Mouse (Mus musculus) kidney, adult 2 months (tissue): ENCODE measurements around the gene Mrpl51. TPM values are rescaled to one million over a fixed set of nuclear protein-coding genes. Genes with fewer than 3 reads are reported as not detected.

Experiments
- DNase-seq: peaks from one replicate; pipeline ENCODE4 v3.0.0; 2021
- H3K27ac ChIP-seq: fragments of 200-500 bp; 2 replicates; pipeline ENCODE4 v1.5.1; 2012; ENCODE audit warnings: low read depth, low read length, control low read depth, inconsistent platforms; ENCODE audit not compliant: insufficient read depth
- H3K27me3 ChIP-seq: fragments of 200-500 bp; replicated peaks from 2 replicates; pipeline ENCODE4 v1.6.1; 2012; ENCODE audit warnings: mild to moderate bottlenecking, moderate library complexity, low read length, inconsistent platforms; ENCODE audit not compliant: control insufficient read depth, insufficient read depth
- H3K36me3 ChIP-seq: fragments of 200-500 bp; 2 replicates; pipeline ENCODE4 v1.6.1; 2012; ENCODE audit warnings: mild to moderate bottlenecking, moderate library complexity, low read length, inconsistent platforms; ENCODE audit not compliant: control insufficient read depth, insufficient read depth
- H3K4me1 ChIP-seq: fragments of 200-500 bp; 2 replicates; pipeline ENCODE4 v1.6.1; 2011; ENCODE audit warnings: low read length; ENCODE audit not compliant: control insufficient read depth, insufficient read depth
- H3K4me3 ChIP-seq: fragments of 200-500 bp; 2 replicates; pipeline ENCODE4 v1.5.1; 2011; ENCODE audit warnings: mild to moderate bottlenecking, low read depth, low read length, control low read depth; ENCODE audit not compliant: insufficient read depth
- CTCF ChIP-seq: fragments of 200-500 bp; conservative IDR thresholded peaks from 2 replicates; pipeline ENCODE4 v1.5.1; 2011; ENCODE audit warnings: low read depth, mild to moderate bottlenecking, control low read depth, low read length, moderate library complexity, mixed read lengths; ENCODE audit not compliant: insufficient read depth, insufficient read length
- POLR2A ChIP-seq: fragments of 200-500 bp; IDR thresholded peaks from one replicate; pipeline ENCODE4 v1.6.1; 2011; ENCODE audit warnings: low read depth, low read length, control low read depth
- WGBS: fragments of 180-500 bp; shearing (Covaris S2); methylation state at CpG from one replicate; pipeline ENCODE4 v1.1.7; 2018; 5-methylcytosine and 5-hydroxymethylcytosine counted together
- polyA plus RNA-seq: library from polyadenylated mRNA; depleted of rRNA; stranded (reverse); fragments of >200 nt; gene quantifications from 2 replicates; pipeline ENCODE4 v1.2.3, GENCODE M21; 2012

Mrpl51 gene
- polyA plus RNA-seq, 1 experiment, result 110 TPM

DNA sequence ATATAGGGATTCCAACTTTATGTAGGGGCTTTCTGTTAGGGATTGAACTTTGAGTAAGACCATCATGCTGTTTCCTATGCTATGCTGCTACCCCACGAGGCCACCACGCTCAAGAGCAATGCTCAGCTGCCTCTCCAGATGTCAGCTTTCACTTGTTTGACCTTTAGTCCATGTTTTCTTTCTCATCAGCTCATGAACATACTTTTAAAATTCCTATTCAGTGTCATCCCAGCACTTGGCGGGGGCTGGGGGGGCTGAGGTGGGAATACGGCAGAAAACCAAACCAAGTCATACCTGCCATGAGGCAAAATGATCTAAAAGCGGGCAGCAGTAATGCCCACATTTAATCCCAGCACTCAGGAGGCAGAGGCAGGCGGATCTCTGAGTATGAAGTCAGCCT, 21.5 kb downstream of the Mrpl51 start:
- Histone ChIP-seq H3K4me1 (peaks cover 3% of the 10 kb centered on the region; the same call in 1 of the 2 replicates), H3K4me3 (no peak overlapping the region), H3K27me3 (no peaks in the 10 kb centered on the region), H3K36me3 (no peaks in the 10 kb centered on the region), H3K27ac (no peak overlapping the region)
- no peak for TF ChIP-seq POLR2A
- TF ChIP-seq CTCF, result no peak
- DNase-seq, result no peak
- 75% methylated on average over 6 of the region's 6 CpGs for WGBS

DNA sequence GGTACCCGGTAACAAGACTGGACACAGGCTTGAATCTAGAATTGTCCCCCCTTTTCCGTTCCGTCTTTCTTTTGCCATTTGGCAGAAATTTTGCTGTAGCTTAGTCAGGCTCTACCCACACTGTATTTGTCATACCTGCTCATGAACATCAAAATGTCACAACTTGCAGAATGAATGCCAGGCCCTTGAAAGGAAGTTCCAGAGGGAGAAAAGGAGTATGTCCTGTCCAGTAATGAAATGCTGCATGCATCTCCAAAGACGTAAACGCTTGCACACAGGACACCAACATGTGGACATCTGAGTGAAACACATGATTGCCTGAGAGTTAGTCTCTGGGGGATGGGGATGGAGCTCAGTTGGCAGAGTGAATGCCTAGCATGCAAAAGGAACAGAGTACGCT, 22.1 kb downstream of the Mrpl51 start:
- WGBS, result 75% methylated on average over 6 of the region's 6 CpGs
- DNase-seq, result no peak
- no peak overlapping the region for H3K27ac ChIP-seq
- no peaks in the 10 kb centered on the region for H3K27me3 ChIP-seq
- H3K4me1 ChIP-seq, result peaks cover 3% of the 10 kb centered on the region; the same call in 1 of the 2 replicates
- no peak for TF ChIP-seq POLR2A
- TF ChIP-seq CTCF, result no peak
- no peak overlapping the region for H3K4me3 ChIP-seq
- no peaks in the 10 kb centered on the region for H3K36me3 ChIP-seq

DNA sequence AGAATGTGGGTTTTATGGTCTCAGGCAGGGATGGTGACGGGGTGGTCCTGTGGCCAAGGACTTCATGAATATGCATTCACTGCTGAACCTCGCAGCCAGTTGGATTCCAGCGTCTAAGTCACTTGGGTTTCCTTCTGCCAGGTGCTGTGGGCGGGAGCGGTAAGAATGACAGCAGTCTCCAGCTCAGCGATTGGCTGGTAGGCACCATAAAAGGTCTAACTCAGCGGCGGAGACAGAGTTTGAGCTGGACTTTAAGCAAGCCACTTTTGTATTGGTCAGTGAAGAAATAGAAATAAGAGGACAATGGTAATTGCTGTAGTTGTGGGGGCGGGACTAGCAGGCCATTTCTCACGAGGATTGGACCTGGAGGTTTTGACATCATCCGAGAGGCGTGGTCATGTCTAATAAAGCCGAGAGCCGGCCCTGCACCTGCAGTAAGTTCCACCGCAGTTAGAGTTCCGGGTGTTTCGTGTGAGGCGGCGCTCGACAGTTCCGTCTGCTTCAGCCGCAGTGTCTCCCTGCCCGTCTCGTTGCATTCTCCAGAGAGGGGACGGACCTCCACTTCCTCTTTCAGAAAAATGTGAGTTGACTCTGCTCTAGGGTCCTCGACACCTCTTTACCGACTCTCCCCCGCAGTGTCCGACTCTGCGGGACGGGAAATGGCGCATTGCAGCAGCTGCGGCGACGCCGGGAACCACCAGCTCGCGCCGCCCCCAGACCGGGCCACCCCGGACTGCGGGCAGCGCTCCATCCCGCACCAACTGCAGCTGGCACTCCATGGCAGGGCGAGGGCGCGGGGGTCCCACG, 23.8 kb downstream of the Mrpl51 start, which contains the start of gene Vamp1:
Gene Vamp1, plus strand, starts transcription at position 404 of the 807 bp plus-strand sequence.
- no peaks in the 10 kb centered on the region; the same call in 1 of the 2 replicates for H3K36me3 ChIP-seq
- H3K27me3 ChIP-seq, result no peaks in the 10 kb centered on the region
- peak within 1 kb of the TSS; percentile 24 for H3K27ac ChIP-seq
- peak within 1 kb of the TSS; percentile 53 for H3K4me3 ChIP-seq
- under 1% methylated on average over 48 of the region's 48 CpGs for WGBS
- DNase-seq, result peak; percentile 99
- peaks cover 3% of the 10 kb centered on the region; the same call in 1 of the 2 replicates for H3K4me1 ChIP-seq
- no peak for TF ChIP-seq CTCF
- TF ChIP-seq POLR2A, result peak; percentile 99

GRCm38 (mm10) chr6:125216898-125217297, 25.3 kb downstream of the Mrpl51 start:
- Histone ChIP-seq H3K4me1 (peaks cover 3% of the 10 kb centered on the region; the same call in 1 of the 2 replicates), H3K36me3 (no peaks in the 10 kb centered on the region; the same call in 1 of the 2 replicates), H3K4me3 (no peak overlapping the region), H3K27me3 (no peaks in the 10 kb centered on the region), H3K27ac (no peak overlapping the region)
- TF ChIP-seq POLR2A, result no peak
- TF ChIP-seq CTCF, result no peak
- 64% methylated on average over 2 of the region's 2 CpGs for WGBS
- peak; percentile 23 for DNase-seq

DNA sequence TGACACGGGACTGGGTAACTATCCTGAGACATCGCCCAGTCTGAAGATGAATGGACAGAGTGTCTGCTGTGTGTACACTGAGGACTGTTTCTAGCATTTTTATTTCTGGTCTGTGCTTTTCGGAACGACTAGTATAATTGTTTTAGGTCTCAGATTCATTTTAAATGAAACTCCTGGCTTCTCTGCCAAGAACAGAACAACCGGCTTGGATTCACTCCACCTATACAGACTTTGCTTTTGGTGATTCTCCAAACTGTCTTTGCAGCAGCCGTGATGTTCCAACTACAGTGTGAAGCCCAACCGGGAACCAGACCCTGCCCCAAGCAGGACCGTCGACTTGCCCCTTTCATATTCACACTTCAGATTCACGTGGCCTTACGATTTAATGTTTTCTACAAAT, 26.3 kb downstream of the Mrpl51 start:
- 92% methylated on average over 11 of the region's 11 CpGs for WGBS
- no peak for TF ChIP-seq POLR2A
- no peak for TF ChIP-seq CTCF
- Histone ChIP-seq H3K27me3 (no peaks in the 10 kb centered on the region), H3K4me1 (peaks cover 3% of the 10 kb centered on the region; the same call in 1 of the 2 replicates), H3K36me3 (no peaks in the 10 kb centered on the region; the same call in 1 of the 2 replicates), H3K27ac (no peak overlapping the region), H3K4me3 (no peak overlapping the region)
- DNase-seq, result no peak

DNA sequence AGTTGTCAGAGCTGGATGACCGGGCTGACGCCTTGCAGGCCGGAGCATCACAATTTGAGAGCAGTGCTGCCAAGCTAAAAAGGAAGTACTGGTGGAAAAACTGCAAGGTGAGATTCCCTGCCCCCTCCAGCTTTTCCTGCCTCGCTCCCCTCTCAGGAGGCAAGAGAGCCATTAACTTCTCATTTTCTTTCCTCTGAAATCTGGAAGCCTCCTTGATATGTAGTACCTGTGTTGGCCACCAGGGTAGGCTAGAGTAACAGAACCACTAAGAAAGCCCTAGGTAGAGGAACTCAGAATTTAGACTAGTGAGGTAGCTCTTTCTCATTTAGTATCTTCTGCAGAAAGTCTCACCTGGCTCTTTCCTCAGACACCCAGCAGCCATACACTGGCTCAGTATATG, 27.4 kb downstream of the Mrpl51 start:
- WGBS, result 79% methylated on average over 4 of the region's 4 CpGs
- H3K27me3 ChIP-seq, result no peaks in the 10 kb centered on the region
- no peak overlapping the region for H3K27ac ChIP-seq
- peak; percentile 76 for DNase-seq
- no peaks in the 10 kb centered on the region; the same call in 1 of the 2 replicates for H3K36me3 ChIP-seq
- peak; percentile 40 for TF ChIP-seq CTCF
- TF ChIP-seq POLR2A, result no peak
- no peak overlapping the region for H3K4me3 ChIP-seq
- H3K4me1 ChIP-seq, result peaks cover 3% of the 10 kb centered on the region; the same call in 1 of the 2 replicates

DNA sequence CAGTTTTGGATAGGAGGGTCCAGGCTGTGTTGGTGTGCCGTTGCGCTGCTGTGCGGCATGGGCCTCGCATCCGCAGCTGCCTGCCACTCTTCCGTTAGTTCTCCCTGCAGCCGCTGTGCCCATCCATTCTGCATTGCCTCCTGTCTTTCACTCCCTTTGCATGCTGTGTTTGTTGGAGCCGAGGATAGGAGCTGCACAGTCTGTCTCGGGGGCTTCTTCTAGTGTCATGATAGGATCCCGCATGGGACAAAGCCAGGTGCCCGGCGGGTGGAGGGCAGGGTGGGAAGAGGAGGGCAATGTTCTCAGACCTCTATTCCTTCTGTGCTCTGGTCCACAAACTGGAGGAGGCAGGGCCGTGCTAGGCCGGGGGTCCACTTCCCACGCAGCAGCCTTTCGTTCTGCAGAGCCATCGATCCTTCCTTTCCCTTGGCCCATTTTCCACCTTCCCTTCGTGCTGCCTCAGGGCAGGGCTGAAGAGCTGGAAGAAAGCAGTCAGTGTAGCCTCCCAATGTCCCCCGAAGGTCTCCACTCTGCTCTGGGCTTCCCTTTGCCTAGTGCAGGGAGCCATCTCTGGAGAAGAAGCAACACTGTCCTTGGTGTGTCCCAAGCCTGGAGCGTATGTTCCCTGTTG, 29.6 kb downstream of the Mrpl51 start:
- DNase-seq, result no peak
- Histone ChIP-seq H3K27me3 (no peaks in the 10 kb centered on the region), H3K4me1 (peaks cover 3% of the 10 kb centered on the region; the same call in 1 of the 2 replicates), H3K36me3 (no peaks in the 10 kb centered on the region; the same call in 1 of the 2 replicates), H3K4me3 (no peak overlapping the region), H3K27ac (no peak overlapping the region)
- 92% methylated on average over 20 of the region's 20 CpGs for WGBS
- TF ChIP-seq POLR2A (no peak), CTCF (no peak)
